Mouse (Mus musculus): Measurements from ENCODE around the gene Dner. TPM values are rescaled to one million over a fixed set of nuclear protein-coding genes. Genes with fewer than 3 reads are reported as not detected.
A peak's percentile ranks its signal among the peaks of the same experiment; 100 is the strongest.

Dner gene
- polyA plus RNA-seq, 1 experiment from 2014 or later, result not detected

- TF ChIP-seq CTCF (IDR thresholded peaks at IDR 0.05), result no peak
- DNase-seq (ENCODE audit: low read depth, low spot score), result no peak
- ChIA-PET CTCF (interaction anchor here (1.0 kb wide), 1 partner anchor 11 kb away, joined by 4 read pairs; no protein-coding TSS in a partner anchor), POLR2A (no interaction called here)
- no peaks in the 10 kb centered on the region for H3K27me3 ChIP-seq
- in situ Hi-C loops (cut with MboI; ENCODE audit: low pct_unique_long_range_greater_than_20kb), result no loop called here
- ATAC-seq, result no peak
Measured at GRCm38 (mm10) chr1:84592394-84592793, 103.6 kb downstream of the Dner start.

GRCm38 (mm10) chr1:84590534-84590933, 105.5 kb downstream of the Dner start:
- H3K27me3 ChIP-seq, result no peaks in the 10 kb centered on the region
- CTCF ChIA-PET, result interaction anchor here (1.6 kb wide), 1 partner anchor 11 kb away, joined by 3 read pairs; no protein-coding TSS in a partner anchor
- TF ChIP-seq CTCF (IDR thresholded peaks at IDR 0.05), result no peak
- DNase-seq (ENCODE audit: low read depth, low spot score), result no peak
- in situ Hi-C loops (cut with MboI; ENCODE audit: low pct_unique_long_range_greater_than_20kb), result no loop called here
- POLR2A ChIA-PET, result no interaction called here
- ATAC-seq, result no peak

GRCm38 (mm10) chr1:84585434-84585833, 110.6 kb downstream of the Dner start:
- in situ Hi-C loops (cut with MboI; ENCODE audit: low pct_unique_long_range_greater_than_20kb), result loop anchor here (5.0 to 10.0 kb wide), 3 partner anchors 161 to 458 kb away; no protein-coding TSS in a partner anchor
- no peaks in the 10 kb centered on the region for H3K27me3 ChIP-seq
- POLR2A ChIA-PET, result no interaction called here
- no peak for ATAC-seq
- CTCF ChIA-PET, result no interaction called here
- TF ChIP-seq CTCF (IDR thresholded peaks at IDR 0.05), result no peak
- no peak for DNase-seq (ENCODE audit: low read depth, low spot score)

GRCm38 (mm10) chr1:84581812-84582211, 114.2 kb downstream of the Dner start:
- CTCF ChIA-PET, result interaction anchor here (0.5 to 2.3 kb wide), 16 partner anchors 11 to 856 kb away, joined by 3 to 9 read pairs (median 4); no protein-coding TSS in a partner anchor
- peak; percentile 89 for TF ChIP-seq CTCF (IDR thresholded peaks at IDR 0.05)
- no peak for DNase-seq (ENCODE audit: low read depth, low spot score)
- POLR2A ChIA-PET, result no interaction called here
- ATAC-seq, result peak; percentile 82
- no peaks in the 10 kb centered on the region for H3K27me3 ChIP-seq
- in situ Hi-C loops (cut with MboI; ENCODE audit: low pct_unique_long_range_greater_than_20kb), result loop anchor here (5.0 to 10.0 kb wide), 3 partner anchors 157 to 835 kb away; no protein-coding TSS in a partner anchor

- DNase-seq (ENCODE audit: low read depth, low spot score) (no peak), ATAC-seq (no peak)
- CTCF ChIA-PET, result no interaction called here
- no peak for TF ChIP-seq CTCF (IDR thresholded peaks at IDR 0.05)
- POLR2A ChIA-PET, result no interaction called here
- no peaks in the 10 kb centered on the region for H3K27me3 ChIP-seq
- in situ Hi-C loops (cut with MboI; ENCODE audit: low pct_unique_long_range_greater_than_20kb), result no loop called here
Measured at GRCm38 (mm10) chr1:84561841-84562240, 134.2 kb downstream of the Dner start.

- in situ Hi-C loops (cut with MboI; ENCODE audit: low pct_unique_long_range_greater_than_20kb), result no loop called here
- ChIA-PET POLR2A (no interaction called here), CTCF (interaction anchor here (1.9 kb wide), 1 partner anchor 20 kb away, joined by 9 read pairs; no protein-coding TSS in a partner anchor)
- DNase-seq (ENCODE audit: low read depth, low spot score) (no peak), ATAC-seq (no peak)
- no peaks in the 10 kb centered on the region for H3K27me3 ChIP-seq
- TF ChIP-seq CTCF (IDR thresholded peaks at IDR 0.05), result no peak
Measured at GRCm38 (mm10) chr1:84561387-84561786, 134.6 kb downstream of the Dner start.

GRCm38 (mm10) chr1:84556546-84557511, 139.2 kb downstream of the Dner start:
- POLR2A ChIA-PET, result no interaction called here
- in situ Hi-C loops (cut with MboI; ENCODE audit: low pct_unique_long_range_greater_than_20kb), result no loop called here
- peaks cover 3% of the 10 kb centered on the region for H3K27me3 ChIP-seq
- no peak for TF ChIP-seq CTCF (IDR thresholded peaks at IDR 0.05)
- ATAC-seq, result no peak
- DNase-seq (ENCODE audit: low read depth, low spot score), result no peak
- CTCF ChIA-PET, result interaction anchor here (1.4 to 2.4 kb wide), 2 partner anchors 25 to 66 kb away, joined by 3 to 7 read pairs; no protein-coding TSS in a partner anchor

GRCm38 (mm10) chr1:84552005-84552404, 144.0 kb downstream of the Dner start:
- no peak for ATAC-seq

GRCm38 (mm10) chr1:84550065-84550368, 146.0 kb downstream of the Dner start:
- ChIA-PET CTCF (no interaction called here), POLR2A (interaction anchor here (1.1 kb wide), 1 partner anchor 10 kb away, joined by 3 read pairs; no protein-coding TSS in a partner anchor)
- H3K27me3 ChIP-seq, result peaks cover 3% of the 10 kb centered on the region
- in situ Hi-C loops (cut with MboI; ENCODE audit: low pct_unique_long_range_greater_than_20kb), result no loop called here
- no peak for TF ChIP-seq CTCF (IDR thresholded peaks at IDR 0.05)
- ATAC-seq (no peak), DNase-seq (ENCODE audit: low read depth, low spot score) (peak; percentile 19)

More at GRCm38 (mm10) chr1:84552005-84552404, 144.0 kb downstream of the Dner start:
- no peak for TF ChIP-seq CTCF (IDR thresholded peaks at IDR 0.05)
- DNase-seq (ENCODE audit: low read depth, low spot score), result no peak
- H3K27me3 ChIP-seq, result peaks cover 3% of the 10 kb centered on the region
- ChIA-PET CTCF (interaction anchor here (1.7 kb wide), 1 partner anchor 29 kb away, joined by 4 read pairs; no protein-coding TSS in a partner anchor), POLR2A (no interaction called here)
- in situ Hi-C loops (cut with MboI; ENCODE audit: low pct_unique_long_range_greater_than_20kb), result no loop called here

- DNase-seq (ENCODE audit: low read depth, low spot score), result peak; percentile 7
- in situ Hi-C loops (cut with MboI; ENCODE audit: low pct_unique_long_range_greater_than_20kb), result no loop called here
- peaks cover 3% of the 10 kb centered on the region for H3K27me3 ChIP-seq
- no peak for TF ChIP-seq CTCF (IDR thresholded peaks at IDR 0.05)
- CTCF ChIA-PET, result no interaction called here
- POLR2A ChIA-PET, result interaction anchor here (1.1 kb wide), 1 partner anchor 11 kb away, joined by 3 read pairs; no protein-coding TSS in a partner anchor
- ATAC-seq, result no peak
Measured at GRCm38 (mm10) chr1:84549367-84550064, 146.5 kb downstream of the Dner start.

All from Patski (cell line).